Mouse (Mus musculus): ENCODE measurements at regions not wholly inside any gene's neighbourhood (a gene's known extent, or its start where the extent isn't known, plus 50 kb on each side); places are given as distances from the start of the nearest gene placed in this dataset.

- no peak for TF ChIP-seq CTCF (IDR thresholded peaks at IDR 0.05; ENCODE audit: borderline replicate concordance, insufficient read depth, low read depth, low read length)
- no peak for TF ChIP-seq POLR2A (IDR thresholded peaks at IDR 0.05; ENCODE audit: borderline replicate concordance, insufficient read depth, low read length)
These were observed 64.5 kb upstream of the Foxn3 start for GRCm38 (mm10) chr12:99627898-99628231.
